ENCODE assay signal across 22 mouse cellular contexts in genomic region chr15:6376001-6376400, GRCm38 (mm10).
DNase-seq lines count a peak whose midpoint lies in the region; ATAC-seq lines count a peak whose summit lies in the region.
"Had no signal": no experiment of that assay in that cellular context is flagged by ENCODE, and none has a peak within 500 bp of the region (broad histone marks: within the 10 kb centered on the region; RNA-seq: fewer than 3 reads in every experiment).

No protein-coding gene starts in this region.

- no peak overlapping the region for H3K4me3 ChIP-seq in embryonic facial prominence, embryonic 12.5 days
- H3K4me3 ChIP-seq in embryonic facial prominence, embryonic 10.5 days = no peak overlapping the region
- H3K4me3 ChIP-seq in kidney, embryonic 14.5 days (ENCODE audit: low read length) = no peak overlapping the region
- H3K4me3 ChIP-seq: heart, embryonic 12.5 days; hindbrain, embryonic 10.5 days; layer of hippocampus, adult 2 months; liver, embryonic 12.5 days; neural tube, embryonic 15.5 days; stomach, embryonic 15.5 days had no signal

- no peaks in the 10 kb centered on the region for H3K27me3 ChIP-seq in embryonic facial prominence, embryonic 12.5 days
- no peaks in the 10 kb centered on the region for H3K27me3 ChIP-seq in embryonic facial prominence, embryonic 10.5 days (replicated peaks; ENCODE audit: low read depth, poor library complexity, severe bottlenecking)
- no peaks in the 10 kb centered on the region for H3K27me3 ChIP-seq in kidney, embryonic 14.5 days (ENCODE audit: control insufficient read depth, insufficient read depth, low read length)
- H3K27me3 ChIP-seq: heart, embryonic 12.5 days; liver, embryonic 12.5 days; neural tube, embryonic 15.5 days; stomach, embryonic 15.5 days had no signal

- H3K27ac ChIP-seq in embryonic facial prominence, embryonic 12.5 days = peak overlapping the region; percentile 5; the same call in 1 of the 2 replicates
- H3K27ac ChIP-seq in embryonic facial prominence, embryonic 10.5 days (replicated peaks) = no peak overlapping the region
- H3K27ac ChIP-seq in kidney, embryonic 14.5 days (ENCODE audit: low read depth, low read length) = no peak overlapping the region
- H3K27ac ChIP-seq: hindbrain, embryonic 10.5 days; layer of hippocampus, adult 2 months; liver, embryonic 12.5 days; neural tube, embryonic 15.5 days; stomach, embryonic 15.5 days had no signal

- ATAC-seq in embryonic facial prominence, embryonic 12.5 days (ENCODE audit: insufficient number of reproducible peaks, insufficient read depth, low FRiP score, low TSS enrichment) = no peak
- no peak for ATAC-seq in kidney, embryonic 14.5 days (ENCODE audit: low FRiP score, low TSS enrichment)
- ATAC-seq: forebrain, postnatal 0 days; hindbrain, embryonic 16.5 days; liver, embryonic 12.5 days had no signal

- 0 out of 2 replicates have a peak, but pooled peaks cover 3% of the 10 kb centered on the region for H3K4me1 ChIP-seq in embryonic facial prominence, embryonic 12.5 days
- H3K4me1 ChIP-seq in embryonic facial prominence, embryonic 10.5 days = no peaks in the 10 kb centered on the region
- H3K4me1 ChIP-seq in kidney, embryonic 14.5 days (ENCODE audit: control insufficient read depth, insufficient read depth, low read length) = no peaks in the 10 kb centered on the region
- H3K4me1 ChIP-seq: heart, embryonic 12.5 days; hindbrain, embryonic 10.5 days; liver, embryonic 12.5 days; neural tube, embryonic 15.5 days; stomach, embryonic 15.5 days had no signal

- no peak for DNase-seq in embryonic facial prominence, embryonic 10.5 days (ENCODE audit: low spot score)
- peak; percentile 69 for DNase-seq in kidney, adult 8-10 months
- DNase-seq in kidney, adult 9 months = peak; percentile 75
- no peak for DNase-seq in thymus, postnatal 36 days
- no peak for DNase-seq in gastrocnemius, postnatal 4 days (ENCODE audit: low spot score in 2 of 2)
- DNase-seq: adrenal gland, postnatal 10 days; cerebellum, adult 2 months; forebrain, postnatal 0 days; heart, postnatal 10 days; lung, adult 18-20 months; lung, postnatal 14 days; right cerebral cortex, adult 18-20 months had no signal

- H3K36me3 ChIP-seq in embryonic facial prominence, embryonic 12.5 days = no peaks in the 10 kb centered on the region
- H3K36me3 ChIP-seq in embryonic facial prominence, embryonic 10.5 days (replicated peaks) = no peaks in the 10 kb centered on the region
- no peaks in the 10 kb centered on the region for H3K36me3 ChIP-seq in kidney, embryonic 14.5 days (ENCODE audit: control insufficient read depth, insufficient read depth, low read length)
- H3K36me3 ChIP-seq: heart, embryonic 12.5 days; hindbrain, embryonic 10.5 days; liver, embryonic 12.5 days; neural tube, embryonic 15.5 days; stomach, embryonic 15.5 days had no signal

- H3K4me2 ChIP-seq in embryonic facial prominence, embryonic 12.5 days (replicated peaks) = no peak overlapping the region
- no peak overlapping the region for H3K4me2 ChIP-seq in kidney, embryonic 14.5 days (replicated peaks; ENCODE audit: low read depth, low read length)
- H3K4me2 ChIP-seq: heart, embryonic 12.5 days; liver, embryonic 12.5 days; midbrain, embryonic 11.5 days; neural tube, embryonic 15.5 days; stomach, embryonic 15.5 days had no signal

- no peaks in the 10 kb centered on the region for H3K9me3 ChIP-seq in embryonic facial prominence, embryonic 12.5 days
- H3K9me3 ChIP-seq in embryonic facial prominence, embryonic 10.5 days = no peaks in the 10 kb centered on the region
- H3K9me3 ChIP-seq in kidney, embryonic 14.5 days (ENCODE audit: control insufficient read depth, low read length) = no peaks in the 10 kb centered on the region
- H3K9me3 ChIP-seq: heart, embryonic 12.5 days; hindbrain, embryonic 10.5 days; liver, embryonic 12.5 days; neural tube, embryonic 15.5 days; stomach, embryonic 15.5 days had no signal

- H3K9ac ChIP-seq in embryonic facial prominence, embryonic 12.5 days = no peak overlapping the region
- H3K9ac ChIP-seq in kidney, embryonic 14.5 days (ENCODE audit: low read depth, low read length) = no peak overlapping the region
- H3K9ac ChIP-seq: forebrain, postnatal 0 days; heart, embryonic 12.5 days; liver, embryonic 12.5 days; neural tube, embryonic 15.5 days; stomach, embryonic 15.5 days had no signal

- 79% methylated on average over 5 of the region's 5 CpGs for WGBS in embryonic facial prominence, embryonic 12.5 days
- WGBS in embryonic facial prominence, embryonic 10.5 days = 77% methylated on average over 5 of the region's 5 CpGs
- 84% methylated on average over 5 of the region's 5 CpGs for WGBS in kidney, embryonic 14.5 days

Comparison
In these comparisons a context has a peak if more than half of its experiments do, and no peak if none do; other contexts are left out.
1. DNase-seq: peak in kidney, adult 8-10 months (2 of 2) and kidney, adult 9 months (single experiment); none in embryonic facial prominence, embryonic 10.5 days (single experiment), thymus, postnatal 36 days (0 of 2) and gastrocnemius, postnatal 4 days (0 of 2).